Mouse (Mus musculus) kidney, adult 2 months (tissue): ENCODE results near the gene Hoxb8.

ENCODE experiments used
- CTCF ChIP-seq: fragments of 200-500 bp; conservative IDR thresholded peaks from 2 replicates; pipeline ENCODE4 v1.5.1; 2011; ENCODE audit warnings: low read depth, mild to moderate bottlenecking, control low read depth, low read length, moderate library complexity, mixed read lengths; ENCODE audit not compliant: insufficient read depth, insufficient read length
- POLR2A ChIP-seq: fragments of 200-500 bp; IDR thresholded peaks from one replicate; pipeline ENCODE4 v1.6.1; 2011; ENCODE audit warnings: low read depth, low read length, control low read depth

- no peak for TF ChIP-seq CTCF
- TF ChIP-seq POLR2A, result no peak
These were observed 22.7 kb upstream of the Hoxb8 start for GRCm38 (mm10) chr11:96259038-96259437.
